Mouse (Mus musculus): ENCODE results near the gene Mapkapk5.

DNA sequence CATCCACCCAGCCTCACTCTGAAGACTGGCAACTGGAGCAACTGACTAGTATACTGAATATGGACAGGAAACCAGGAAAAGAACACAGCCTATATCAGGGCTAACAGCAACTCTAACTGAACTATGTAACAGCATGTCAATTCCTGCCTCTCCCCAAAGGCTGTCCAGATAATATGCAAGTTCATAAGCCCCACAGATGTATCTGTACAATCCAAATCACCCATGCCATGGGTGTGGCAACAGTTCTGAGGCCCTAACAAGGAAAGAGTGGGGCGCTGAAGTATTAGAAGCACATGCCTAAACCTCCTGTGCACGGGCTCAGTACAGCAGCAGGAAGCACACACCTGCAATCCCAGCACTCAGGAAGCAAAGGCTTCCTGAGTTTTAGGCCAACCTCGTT is 10.6 kb downstream of the Mapkapk5 start:
- TF ChIP-seq POLR2A (IDR thresholded peaks at IDR 0.05; ENCODE audit: extremely low read depth, insufficient read depth, low read length) (no peak), CTCF (IDR thresholded peaks at IDR 0.05; ENCODE audit: extremely low read depth, insufficient read depth, low read length) (no peak)
